Mouse (Mus musculus) midbrain, embryonic 15.5 days (tissue): ENCODE data around the gene Pecam1. TPM values are rescaled to one million over a fixed set of nuclear protein-coding genes. Genes with fewer than 3 reads are reported as not detected.
A peak's percentile ranks its signal among the peaks of the same experiment; 100 is the strongest.

Source experiments
- ATAC-seq: fragments of 200-750 bp; cut with Nextera tagmentation; replicated peaks from 2 replicates; pipeline ENCODE4 v1.8.0; 2017; ENCODE audit warnings: moderate TSS enrichment
- H3K27ac ChIP-seq: fragments of 300-500 bp; sonication (generic); 2 replicates; pipeline ENCODE4 v1.5.1; 2015; ENCODE audit warnings: mild to moderate bottlenecking, inconsistent platforms
- H3K27me3 ChIP-seq: fragments of 300-500 bp; sonication (generic); replicated peaks from 2 replicates; pipeline ENCODE4 v1.6.1; 2015; ENCODE audit warnings: inconsistent platforms
- H3K36me3 ChIP-seq: fragments of 300-500 bp; sonication (generic); replicated peaks from 2 replicates; pipeline ENCODE4 v1.6.1; 2015; ENCODE audit warnings: inconsistent platforms
- H3K4me1 ChIP-seq: fragments of 300-500 bp; sonication (generic); 2 replicates; pipeline ENCODE4 v1.6.1; 2015; ENCODE audit warnings: inconsistent platforms
- H3K4me2 ChIP-seq: fragments of 300-500 bp; sonication (generic); 2 replicates; pipeline ENCODE4 v1.6.1; 2015; ENCODE audit warnings: inconsistent platforms, mild to moderate bottlenecking, moderate library complexity
- H3K4me3 ChIP-seq: fragments of 300-500 bp; sonication (generic); 2 replicates; pipeline ENCODE4 v1.5.1; 2015; ENCODE audit warnings: mild to moderate bottlenecking, inconsistent platforms
- H3K9ac ChIP-seq: fragments of 300-500 bp; sonication (generic); 2 replicates; pipeline ENCODE4 v1.6.1; 2015; ENCODE audit warnings: mild to moderate bottlenecking, inconsistent platforms
- H3K9me3 ChIP-seq: fragments of 300-500 bp; sonication (generic); 2 replicates; pipeline ENCODE4 v1.6.1; 2016; ENCODE audit warnings: inconsistent platforms
- WGBS: fragments of 180-500 bp; shearing (Covaris S2); methylation state at CpG from one replicate; pipeline ENCODE4 v1.1.7; 2015; ENCODE audit warnings: mixed read lengths; 5-methylcytosine and 5-hydroxymethylcytosine counted together
- polyA plus RNA-seq: library from polyadenylated mRNA; unstranded; fragments of >200 nt; fragmentation: Nextera tagmentation; extraction: Ambion mirVana; gene quantifications from 2 replicates; pipeline ENCODE4 v1.2.1, GENCODE M21; 2015

Pecam1 gene
- polyA plus RNA-seq, 1 experiment from 2014 or later: 15.1 TPM

DNA sequence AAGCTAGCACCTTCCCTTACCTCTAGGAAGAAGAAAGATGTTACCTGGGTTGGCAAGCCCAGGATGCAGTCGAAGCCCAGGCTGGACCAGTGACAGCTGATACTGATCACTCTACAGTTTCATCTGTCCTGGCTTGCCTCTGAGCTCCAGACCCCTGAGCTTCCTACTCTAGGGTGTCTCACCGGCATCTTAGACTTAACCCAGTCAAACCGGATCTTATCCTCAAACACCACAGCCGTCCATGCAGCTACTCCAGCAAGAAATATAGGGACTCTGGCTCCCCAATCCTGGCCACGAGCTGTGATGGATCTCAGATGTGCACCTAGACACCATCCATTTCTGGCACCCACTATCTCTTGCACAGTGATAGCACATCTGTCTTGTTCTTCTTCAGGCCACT lies 74.6 kb downstream of the Pecam1 start:
- peaks cover 15% of the 10 kb centered on the region for H3K4me1 ChIP-seq
- no peak overlapping the region for H3K4me3 ChIP-seq
- no peaks in the 10 kb centered on the region for H3K36me3 ChIP-seq
- H3K27ac ChIP-seq: no peak overlapping the region
- whole genome bisulfite sequencing: 91% methylated on average over 5 of the region's 5 CpGs
- no peak overlapping the region for H3K9ac ChIP-seq
- H3K4me2 ChIP-seq: no peak overlapping the region
- no peak for ATAC-seq
- no peaks in the 10 kb centered on the region for H3K9me3 ChIP-seq
- H3K27me3 ChIP-seq: no peaks in the 10 kb centered on the region

DNA sequence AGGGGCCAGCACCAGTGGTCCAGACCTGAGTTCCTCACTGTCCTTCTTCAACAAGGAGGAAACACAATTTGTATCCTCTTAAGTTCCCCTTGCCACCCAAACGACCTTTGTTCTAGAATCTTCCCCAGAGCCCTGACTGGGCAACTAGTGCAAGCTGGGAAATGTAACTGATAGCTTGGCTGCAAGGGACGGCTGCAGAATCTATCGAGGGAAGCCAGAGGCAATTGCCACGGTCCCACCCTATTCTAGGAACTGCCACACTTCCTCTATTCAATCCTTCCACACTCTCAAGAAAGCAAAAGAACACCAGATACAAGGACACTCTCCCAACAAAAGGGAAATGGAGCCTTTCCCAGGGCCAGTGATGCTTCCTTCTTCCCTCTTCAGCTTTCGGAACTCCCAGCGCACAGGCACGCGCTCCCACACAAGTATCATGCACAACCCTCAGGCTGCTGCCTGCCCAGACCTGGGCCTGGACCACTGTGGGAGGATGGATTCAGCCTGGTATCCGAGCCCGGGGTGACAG lies 75.2 kb downstream of the Pecam1 start:
- H3K36me3 ChIP-seq: no peaks in the 10 kb centered on the region
- no peak overlapping the region for H3K4me2 ChIP-seq
- peaks cover 15% of the 10 kb centered on the region for H3K4me1 ChIP-seq
- no peaks in the 10 kb centered on the region for H3K9me3 ChIP-seq
- no peaks in the 10 kb centered on the region for H3K27me3 ChIP-seq
- 68% methylated on average over 10 of the region's 10 CpGs for WGBS
- H3K9ac ChIP-seq: no peak overlapping the region
- no peak for ATAC-seq
- H3K4me3 ChIP-seq: no peak overlapping the region
- H3K27ac ChIP-seq: peak overlapping the region; percentile 68

DNA sequence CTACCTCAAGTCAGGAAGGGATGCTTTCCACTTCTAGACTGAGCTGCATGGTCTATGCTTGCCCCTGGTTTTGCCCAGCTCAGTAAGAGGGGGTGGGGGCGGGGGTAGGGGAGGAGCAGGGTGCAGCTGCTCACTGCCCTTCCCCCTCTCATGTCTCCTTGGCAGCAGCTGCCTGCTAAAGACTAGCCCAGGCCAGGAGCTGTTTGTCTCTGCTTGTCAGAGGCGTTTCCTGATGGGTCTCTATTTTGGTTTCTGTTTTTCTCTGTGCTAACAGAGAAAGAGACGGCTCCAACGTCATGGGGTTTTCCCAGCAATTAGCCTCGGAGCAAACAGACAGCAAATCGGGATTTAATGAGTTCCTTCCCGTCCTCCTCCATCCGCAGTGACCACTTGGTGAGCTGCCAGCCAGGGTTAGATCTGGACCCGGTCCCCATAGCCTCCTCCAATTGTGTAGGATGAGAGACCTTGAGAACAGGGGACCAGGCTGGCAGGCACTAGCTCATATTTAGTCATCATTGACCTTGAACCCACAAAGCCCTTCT lies 75.7 kb downstream of the Pecam1 start:
- H3K4me3 ChIP-seq: no peak overlapping the region
- no peaks in the 10 kb centered on the region for H3K27me3 ChIP-seq
- no peak overlapping the region for H3K9ac ChIP-seq
- no peaks in the 10 kb centered on the region for H3K9me3 ChIP-seq
- no peaks in the 10 kb centered on the region for H3K36me3 ChIP-seq
- peak overlapping the region; percentile 23; the same call in 1 of the 2 replicates for H3K4me2 ChIP-seq
- H3K27ac ChIP-seq: peak overlapping the region; percentile 68
- H3K4me1 ChIP-seq: peaks cover 18% of the 10 kb centered on the region
- peak; percentile 87 for ATAC-seq
- 4% methylated on average over 9 of the region's 9 CpGs for WGBS

DNA sequence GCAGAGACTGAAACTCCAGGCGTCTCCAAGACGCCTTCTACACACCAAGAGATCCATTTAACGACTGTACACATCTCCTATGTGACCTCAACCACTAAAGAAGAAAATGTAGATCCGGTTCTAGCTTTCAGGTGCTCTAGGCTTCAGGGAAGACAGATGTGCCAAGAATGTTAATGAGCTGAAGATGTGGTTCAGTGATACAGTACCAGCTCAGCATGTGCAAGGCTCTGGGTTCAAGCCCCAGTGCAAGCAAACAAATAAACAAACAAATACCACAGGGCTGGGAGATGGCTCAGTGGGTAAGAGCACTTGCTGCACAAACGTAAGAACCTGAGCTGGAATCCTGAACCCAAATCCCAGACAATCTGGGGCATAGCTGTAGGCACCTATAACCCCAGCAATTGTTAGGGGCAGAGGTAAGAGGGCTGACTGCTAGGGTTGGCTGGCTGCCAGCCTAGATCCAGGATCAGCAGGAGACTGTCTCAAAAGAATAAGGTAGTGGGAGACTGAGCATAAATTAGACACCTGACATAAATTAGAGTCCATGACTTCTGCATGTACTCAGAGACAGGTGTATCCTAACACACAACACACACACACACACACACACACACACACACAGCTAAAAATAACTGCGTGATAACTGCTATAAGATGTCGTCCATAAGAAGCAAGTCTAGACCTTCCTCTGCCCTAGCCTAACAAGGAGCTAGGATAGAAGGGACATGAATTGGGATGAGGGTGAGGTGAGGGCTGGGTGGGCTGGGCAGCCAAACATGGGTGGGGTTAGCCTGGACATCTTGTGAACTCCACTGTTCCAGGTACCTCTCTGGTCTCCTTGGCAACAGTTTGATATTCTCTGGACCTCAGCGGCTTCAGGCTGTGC lies 76.5 kb downstream of the Pecam1 start:
- WGBS: 77% methylated on average over 8 of the region's 8 CpGs
- ATAC-seq: no peak; the same call in 1 of the 2 replicates
- peak overlapping the region; percentile 23; the same call in 1 of the 2 replicates for H3K4me2 ChIP-seq

DNA sequence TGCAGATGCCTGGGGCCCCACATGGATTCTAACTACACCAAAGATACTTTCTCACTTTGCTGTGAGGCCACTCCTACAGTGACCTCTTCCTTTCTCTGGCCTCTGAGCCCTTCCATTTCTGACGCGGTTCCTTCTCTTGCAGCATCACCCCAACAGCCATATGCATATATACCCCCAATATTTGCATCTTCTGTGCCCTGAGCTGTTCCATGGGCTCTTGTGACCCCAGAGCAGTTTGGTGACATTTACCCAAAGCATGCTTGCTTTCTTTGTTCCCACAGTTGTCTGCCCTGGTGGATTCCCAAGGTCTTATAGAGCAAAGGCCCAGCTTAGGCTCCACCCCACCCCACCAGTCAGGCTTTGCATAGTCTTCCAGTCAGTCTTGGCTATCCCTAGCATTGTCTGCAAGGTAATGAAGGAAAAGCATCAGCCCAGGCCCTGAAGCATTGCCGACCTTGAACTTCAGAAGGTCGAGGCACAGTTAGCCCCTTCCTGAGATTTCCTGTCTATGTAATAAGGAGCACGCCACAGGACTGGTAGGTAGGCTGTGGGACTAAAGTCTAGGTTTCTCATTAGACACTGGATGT lies 77.4 kb downstream of the Pecam1 start:
- no peak for ATAC-seq
- Histone ChIP-seq H3K9ac (no peak overlapping the region), H3K4me1 (peaks cover 20% of the 10 kb centered on the region), H3K4me2 (no peak overlapping the region), H3K9me3 (no peaks in the 10 kb centered on the region), H3K36me3 (no peaks in the 10 kb centered on the region), H3K4me3 (no peak overlapping the region), H3K27me3 (no peaks in the 10 kb centered on the region), H3K27ac (no peak overlapping the region)
- WGBS: 90% methylated on average over 5 of the region's 5 CpGs

More for the DNA sequence above, 76.5 kb downstream of the Pecam1 start:
- Histone ChIP-seq H3K9ac (no peak overlapping the region), H3K27ac (peak overlapping the region; percentile 68), H3K27me3 (no peaks in the 10 kb centered on the region), H3K4me1 (peaks cover 20% of the 10 kb centered on the region), H3K9me3 (no peaks in the 10 kb centered on the region), H3K4me3 (no peak overlapping the region), H3K36me3 (no peaks in the 10 kb centered on the region)

DNA sequence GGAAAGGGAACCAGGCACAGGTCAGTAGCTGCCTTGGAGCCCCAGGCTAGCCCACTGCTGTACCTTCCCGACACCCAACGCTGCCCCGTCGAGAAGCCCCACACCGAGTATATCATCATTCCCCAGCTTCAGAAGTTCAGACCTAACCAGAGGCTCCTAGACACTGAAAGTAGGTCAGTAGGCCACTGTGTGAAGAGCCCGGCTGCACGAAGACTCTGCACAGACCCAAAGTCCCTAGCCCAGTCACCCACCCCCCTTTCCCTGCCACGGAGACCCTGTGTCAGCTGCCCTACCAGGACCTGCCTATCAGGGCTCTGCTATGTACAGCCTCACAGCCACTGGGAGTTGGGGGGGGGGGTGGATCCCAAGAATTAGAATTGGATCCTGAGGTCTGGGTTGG lies 78.6 kb downstream of the Pecam1 start:
- Histone ChIP-seq H3K27ac (no peak overlapping the region), H3K4me1 (peaks cover 20% of the 10 kb centered on the region), H3K27me3 (no peaks in the 10 kb centered on the region), H3K9me3 (no peaks in the 10 kb centered on the region), H3K4me2 (no peak overlapping the region), H3K36me3 (no peaks in the 10 kb centered on the region), H3K9ac (no peak overlapping the region), H3K4me3 (no peak overlapping the region)
- no peak for ATAC-seq
- WGBS: 88% methylated on average over 8 of the region's 8 CpGs

DNA sequence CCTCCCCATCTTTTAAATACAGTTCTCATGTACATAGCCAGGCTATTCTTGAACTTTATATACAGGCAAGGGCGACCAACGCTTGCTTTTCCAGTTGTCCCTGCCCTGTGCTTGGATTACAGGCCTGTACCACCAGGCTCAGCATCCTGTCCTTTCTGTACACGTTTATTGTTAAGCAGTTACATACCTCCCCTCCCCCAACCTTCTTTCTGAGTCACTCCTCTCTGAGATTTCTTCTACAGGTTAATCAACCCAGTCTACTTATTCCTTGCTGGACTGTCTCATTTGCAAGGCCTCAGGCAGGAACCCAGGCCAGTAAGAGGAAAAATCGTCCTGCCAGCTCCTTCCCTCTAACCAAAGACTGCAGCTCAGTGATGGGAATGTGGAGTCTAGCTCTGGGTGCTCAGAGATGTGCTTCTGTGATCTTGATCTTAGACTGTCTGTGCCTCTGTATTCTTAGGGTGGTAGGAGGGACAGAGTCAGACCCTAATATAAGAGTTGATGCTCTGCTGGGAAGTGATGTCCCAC lies 79.4 kb downstream of the Pecam1 start:
- 69% methylated on average over 4 of the region's 4 CpGs for WGBS
- ATAC-seq: no peak
- no peaks in the 10 kb centered on the region for H3K36me3 ChIP-seq
- no peaks in the 10 kb centered on the region for H3K27me3 ChIP-seq
- no peak overlapping the region for H3K4me2 ChIP-seq
- no peak overlapping the region for H3K27ac ChIP-seq
- peaks cover 20% of the 10 kb centered on the region for H3K4me1 ChIP-seq
- H3K9me3 ChIP-seq: no peaks in the 10 kb centered on the region
- H3K4me3 ChIP-seq: no peak overlapping the region
- H3K9ac ChIP-seq: no peak overlapping the region

DNA sequence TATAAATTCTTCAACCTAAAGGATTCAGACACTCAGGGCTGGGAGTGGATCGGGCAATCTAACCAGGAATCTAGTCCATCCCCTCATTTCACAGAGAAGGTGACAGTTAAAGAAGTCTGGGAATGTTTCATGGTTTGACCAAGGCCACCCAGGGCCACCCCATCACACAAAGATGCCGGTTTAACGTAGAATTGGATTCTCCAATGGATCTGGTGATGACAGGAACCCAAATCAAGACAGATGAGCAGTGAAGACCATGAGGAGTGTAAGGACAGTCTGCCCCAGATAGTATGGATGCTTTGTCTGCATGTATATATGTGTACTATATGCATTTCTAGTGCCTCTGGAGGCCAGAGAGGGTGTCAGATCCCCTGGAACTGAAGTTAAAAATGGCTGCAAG lies 80.2 kb downstream of the Pecam1 start:
- Histone ChIP-seq H3K4me2 (no peak overlapping the region), H3K36me3 (no peaks in the 10 kb centered on the region), H3K4me1 (peaks cover 20% of the 10 kb centered on the region), H3K9ac (no peak overlapping the region), H3K27ac (no peak overlapping the region), H3K4me3 (no peak overlapping the region), H3K27me3 (no peaks in the 10 kb centered on the region), H3K9me3 (no peaks in the 10 kb centered on the region)
- no peak for ATAC-seq
- 71% methylated on average over 3 of the region's 3 CpGs for WGBS

DNA sequence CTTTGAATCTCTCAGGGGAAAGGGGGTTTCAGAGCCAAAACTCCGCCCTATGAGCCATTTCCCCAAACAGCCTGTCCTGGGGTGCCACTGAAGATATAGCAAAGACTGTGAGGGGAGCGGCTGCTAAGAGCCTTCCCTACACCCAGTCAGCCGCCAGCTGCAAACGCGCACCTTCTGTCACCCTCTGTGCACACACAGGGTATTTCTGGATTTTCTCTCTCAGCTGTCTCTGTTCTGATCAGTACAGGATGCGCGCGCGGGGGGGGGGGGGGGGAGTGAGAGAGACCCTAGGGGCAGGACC lies 80.6 kb downstream of the Pecam1 start:
- Histone ChIP-seq H3K27me3 (no peaks in the 10 kb centered on the region), H3K4me3 (no peak overlapping the region), H3K4me2 (no peak overlapping the region), H3K4me1 (peaks cover 16% of the 10 kb centered on the region), H3K36me3 (no peaks in the 10 kb centered on the region), H3K27ac (no peak overlapping the region), H3K9ac (no peak overlapping the region), H3K9me3 (no peaks in the 10 kb centered on the region)
- 23% methylated on average over 5 of the region's 9 CpGs for WGBS
- ATAC-seq: no peak

DNA sequence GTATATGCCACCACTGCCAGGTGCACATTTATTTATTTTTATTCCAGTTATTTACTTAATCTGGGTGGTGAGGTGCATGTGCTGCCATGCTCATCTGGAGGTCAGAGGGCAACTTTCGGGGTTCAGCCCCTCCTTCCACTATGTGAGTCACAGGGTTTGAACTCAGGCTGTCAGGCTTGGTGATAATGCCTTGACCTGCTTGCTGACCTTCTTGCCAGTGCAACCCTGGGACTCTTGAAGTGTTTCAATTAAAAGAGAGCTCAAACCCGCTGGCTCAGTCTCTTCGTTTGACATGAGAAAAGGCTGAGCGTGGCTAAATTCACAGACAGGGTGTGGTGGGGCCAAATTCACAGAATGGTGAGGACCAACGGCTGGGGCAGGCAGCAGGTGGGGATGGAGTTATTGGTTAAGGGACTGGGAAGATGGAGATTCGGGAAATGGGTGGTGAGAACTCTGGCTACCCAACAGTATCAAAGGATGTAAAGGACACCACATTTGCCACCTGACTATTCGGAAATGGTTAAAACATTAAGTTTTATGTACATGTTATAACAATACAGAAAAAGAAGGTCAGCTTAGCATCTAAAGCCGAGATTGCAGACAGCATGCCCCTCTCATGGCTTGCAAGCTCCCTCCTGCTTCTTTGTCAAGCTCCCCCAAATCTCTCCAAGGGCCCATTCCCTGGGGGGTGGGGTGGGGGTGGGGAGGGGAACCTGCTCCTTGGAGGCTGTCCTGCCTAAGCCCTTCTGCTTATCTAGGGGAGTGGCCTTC lies 81.1 kb downstream of the Pecam1 start:
- Histone ChIP-seq H3K9ac (no peak overlapping the region), H3K4me3 (no peak overlapping the region), H3K9me3 (no peaks in the 10 kb centered on the region), H3K36me3 (no peaks in the 10 kb centered on the region), H3K4me2 (no peak overlapping the region), H3K27ac (no peak overlapping the region), H3K27me3 (no peaks in the 10 kb centered on the region), H3K4me1 (peaks cover 11% of the 10 kb centered on the region)
- no peak for ATAC-seq
- 26% methylated on average over 8 of the region's 8 CpGs for WGBS

DNA sequence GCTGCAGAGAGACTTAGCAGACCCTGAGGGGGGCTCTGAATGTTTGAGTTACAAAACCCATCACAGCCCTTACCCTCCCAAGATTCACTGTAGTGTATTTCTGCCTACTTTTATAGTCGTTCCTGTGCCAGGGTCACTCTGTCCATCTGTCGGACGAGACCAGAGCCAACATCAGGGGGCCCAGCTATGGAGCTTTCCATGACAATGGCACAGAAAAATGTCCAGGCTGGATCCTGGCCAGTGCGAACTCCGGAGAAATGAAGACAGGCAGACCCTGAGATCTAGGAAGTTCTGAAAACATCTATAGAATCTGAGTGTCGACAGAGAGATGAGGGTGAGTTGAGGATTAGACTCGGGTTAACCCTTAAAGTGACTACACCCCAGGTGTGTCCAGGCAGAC lies 82.1 kb downstream of the Pecam1 start:
- ATAC-seq: no peak
- Histone ChIP-seq H3K9ac (no peak overlapping the region), H3K4me1 (peaks cover 5% of the 10 kb centered on the region), H3K4me2 (no peak overlapping the region), H3K27me3 (no peaks in the 10 kb centered on the region), H3K36me3 (no peaks in the 10 kb centered on the region), H3K9me3 (no peaks in the 10 kb centered on the region), H3K27ac (no peak overlapping the region), H3K4me3 (no peak overlapping the region)
- 51% methylated on average over 7 of the region's 7 CpGs for WGBS

DNA sequence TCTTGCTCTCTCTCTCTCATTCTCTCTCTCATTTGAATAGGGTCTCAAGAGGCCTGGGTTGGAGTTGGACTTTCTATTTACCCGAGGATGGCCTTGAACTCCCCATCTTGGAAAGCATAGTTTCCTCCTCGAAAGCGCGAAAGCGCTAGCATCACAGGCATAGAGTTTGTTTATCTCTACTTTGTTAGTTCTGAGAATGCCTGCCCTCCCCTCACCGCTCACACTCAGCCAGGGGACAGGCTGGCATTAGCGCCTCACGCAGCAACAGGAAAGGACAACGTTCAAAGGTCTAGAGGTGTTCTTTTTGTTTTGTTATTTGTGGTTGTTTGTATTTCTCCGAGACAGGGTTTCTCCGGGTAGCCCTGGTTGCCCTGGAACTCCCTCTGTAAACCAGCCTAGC lies 82.6 kb downstream of the Pecam1 start:
- H3K4me3 ChIP-seq: no peak overlapping the region
- H3K36me3 ChIP-seq: no peaks in the 10 kb centered on the region
- H3K9me3 ChIP-seq: no peaks in the 10 kb centered on the region
- no peak overlapping the region for H3K9ac ChIP-seq
- H3K27me3 ChIP-seq: no peaks in the 10 kb centered on the region
- no peak for ATAC-seq
- H3K4me2 ChIP-seq: no peak overlapping the region
- peaks cover 5% of the 10 kb centered on the region for H3K4me1 ChIP-seq
- WGBS: 91% methylated on average over 11 of the region's 11 CpGs
- H3K27ac ChIP-seq: no peak overlapping the region
